Mouse (Mus musculus) small intestine, adult 2 months (tissue): Measurements from ENCODE around the gene Syt9.

Source experiments
- CTCF ChIP-seq: fragments of 200-500 bp; IDR thresholded peaks from 2 replicates; pipeline ENCODE4 v1.5.1; 2012; ENCODE audit warnings: low read depth, mild to moderate bottlenecking, control low read depth, inconsistent platforms, low read length, moderate library complexity, mixed read lengths; ENCODE audit not compliant: insufficient replicate concordance, insufficient read length; ENCODE audit errors: extremely low read depth
- POLR2A ChIP-seq: fragments of 200-500 bp; IDR thresholded peaks from 2 replicates; pipeline ENCODE4 v1.6.1; 2012; ENCODE audit warnings: low read depth, mild to moderate bottlenecking, control low read depth, inconsistent platforms, low read length, moderate library complexity

- TF ChIP-seq POLR2A (no peak), CTCF (no peak)
Observed at GRCm38 (mm10) chr7:107362153-107362552, 8.4 kb upstream of the Syt9 start.
